Mouse (Mus musculus): ENCODE measurements at regions not wholly inside any gene's neighbourhood (a gene's known extent, or its start where the extent isn't known, plus 50 kb on each side); places are given as distances from the start of the nearest gene placed in this dataset.

- TF ChIP-seq GATA1 (IDR thresholded peaks at IDR 0.05; ENCODE audit: borderline replicate concordance, low read length) (no peak), FLI1 (IDR thresholded peaks at IDR 0.05; ENCODE audit: low read length) (no peak)
Measured at GRCm38 (mm10) chr11:63213043-63213442, 84.3 kb downstream of the Pmp22 start.
